Mouse (Mus musculus): Measurements from ENCODE around the gene Myrf.

GRCm38 (mm10) chr19:10240654-10241305, at the start of gene Myrf:
- TF ChIP-seq CTCF (IDR thresholded peaks at IDR 0.05; ENCODE audit: extremely low read depth, insufficient read depth, insufficient read length, insufficient replicate concordance) (peak; percentile 96), POLR2A (IDR thresholded peaks at IDR 0.05; ENCODE audit: low read depth, low read length) (no peak)
